Mouse (Mus musculus) cortical plate, adult 2 months (tissue): ENCODE measurements around the gene Smim6.

ENCODE experiments used
- CTCF ChIP-seq: fragments of 200-500 bp; IDR thresholded peaks from 2 replicates; pipeline ENCODE4 v1.5.1; 2011; ENCODE audit warnings: mild to moderate bottlenecking, control low read depth, low read length; ENCODE audit not compliant: insufficient read depth; ENCODE audit errors: extremely low read depth
- POLR2A ChIP-seq: fragments of 200-500 bp; IDR thresholded peaks from 2 replicates; pipeline ENCODE4 v1.6.1; 2011; ENCODE audit warnings: mild to moderate bottlenecking, low read length, control low read depth; ENCODE audit not compliant: insufficient read depth; ENCODE audit errors: extremely low read depth

DNA sequence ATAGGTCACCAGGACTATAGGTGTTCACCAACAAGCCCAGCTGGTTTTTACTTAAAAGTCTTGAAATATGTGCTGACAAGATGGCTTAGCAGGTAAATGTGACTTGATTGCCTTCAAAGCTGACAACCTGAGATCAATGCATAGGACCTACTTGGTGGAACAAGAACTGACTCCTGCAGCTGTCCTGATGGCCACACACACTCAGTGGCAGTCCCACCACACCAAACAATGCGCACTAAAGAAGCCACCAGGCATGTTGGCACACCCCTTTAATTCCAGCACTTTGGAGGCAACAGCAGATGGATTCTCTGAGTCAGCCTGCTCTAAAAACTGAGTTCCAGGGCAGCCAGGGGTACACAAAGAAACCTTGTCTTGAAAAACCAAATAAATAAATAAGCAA lies 10.2 kb downstream of the Smim6 start:
- TF ChIP-seq CTCF (no peak), POLR2A (no peak)
